Mouse (Mus musculus) bone marrow, adult 2 months (tissue): Measurements from ENCODE around the gene Hdgfl2.

Source experiments
- CTCF ChIP-seq: fragments of 200-500 bp; IDR thresholded peaks from 2 replicates; pipeline ENCODE4 v1.5.1; 2011; ENCODE audit warnings: low read length, control low read depth; ENCODE audit not compliant: control insufficient read depth, insufficient read depth
- POLR2A ChIP-seq: fragments of 200-500 bp; IDR thresholded peaks from 2 replicates; pipeline ENCODE4 v1.6.1; 2011; ENCODE audit warnings: low read depth, mild to moderate bottlenecking, control low read depth, low read length, borderline replicate concordance; ENCODE audit not compliant: control insufficient read depth

GRCm38 (mm10) chr17:56102927-56103326, 23.5 kb downstream of the Hdgfl2 start:
- no peak for TF ChIP-seq POLR2A
- no peak for TF ChIP-seq CTCF
